Mouse (Mus musculus): ENCODE results near the gene Rd3.

Rd3 gene

DNA sequence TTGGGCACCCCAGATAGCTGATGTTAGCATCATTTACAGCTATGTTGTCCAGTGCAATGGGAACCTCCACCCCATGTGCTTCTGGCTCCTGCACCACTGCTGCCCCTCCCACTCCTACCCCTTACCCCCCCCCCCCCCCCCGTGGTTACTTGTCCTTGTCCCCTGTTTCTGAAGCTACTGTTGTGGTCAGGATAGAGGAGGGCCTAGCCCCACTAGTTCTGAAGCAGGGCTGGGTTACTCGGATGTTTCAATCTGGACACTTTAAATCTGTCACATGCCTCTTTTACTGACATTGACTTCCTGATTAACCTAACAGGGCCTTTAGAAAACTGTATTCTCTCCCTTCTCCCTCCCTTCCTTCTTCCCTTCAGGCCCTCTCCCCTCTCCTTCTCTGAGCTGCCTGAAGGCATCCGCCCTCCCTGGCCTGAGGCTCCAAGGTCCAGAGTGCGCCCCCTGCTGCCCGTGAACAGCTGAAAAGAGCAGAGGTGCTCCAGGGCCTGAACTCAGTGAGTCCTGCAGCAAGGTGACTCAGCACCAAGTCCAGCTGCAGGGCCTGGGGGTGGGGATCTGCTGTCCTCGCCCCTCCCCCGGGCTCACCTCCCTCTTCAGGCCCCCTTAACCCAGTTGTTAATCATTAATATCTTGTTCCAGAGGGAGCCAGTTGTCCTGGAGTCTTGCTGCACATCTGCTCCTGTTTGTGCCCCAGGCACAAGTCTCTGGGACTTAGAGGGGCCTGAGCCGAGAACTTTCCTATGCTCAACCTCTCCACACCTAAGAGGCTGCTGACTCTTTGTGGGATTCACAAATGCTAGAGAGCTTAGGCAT, 13.0 kb upstream of the Rd3 start:
- DNase-seq: peak; percentile 96 to 97

DNA sequence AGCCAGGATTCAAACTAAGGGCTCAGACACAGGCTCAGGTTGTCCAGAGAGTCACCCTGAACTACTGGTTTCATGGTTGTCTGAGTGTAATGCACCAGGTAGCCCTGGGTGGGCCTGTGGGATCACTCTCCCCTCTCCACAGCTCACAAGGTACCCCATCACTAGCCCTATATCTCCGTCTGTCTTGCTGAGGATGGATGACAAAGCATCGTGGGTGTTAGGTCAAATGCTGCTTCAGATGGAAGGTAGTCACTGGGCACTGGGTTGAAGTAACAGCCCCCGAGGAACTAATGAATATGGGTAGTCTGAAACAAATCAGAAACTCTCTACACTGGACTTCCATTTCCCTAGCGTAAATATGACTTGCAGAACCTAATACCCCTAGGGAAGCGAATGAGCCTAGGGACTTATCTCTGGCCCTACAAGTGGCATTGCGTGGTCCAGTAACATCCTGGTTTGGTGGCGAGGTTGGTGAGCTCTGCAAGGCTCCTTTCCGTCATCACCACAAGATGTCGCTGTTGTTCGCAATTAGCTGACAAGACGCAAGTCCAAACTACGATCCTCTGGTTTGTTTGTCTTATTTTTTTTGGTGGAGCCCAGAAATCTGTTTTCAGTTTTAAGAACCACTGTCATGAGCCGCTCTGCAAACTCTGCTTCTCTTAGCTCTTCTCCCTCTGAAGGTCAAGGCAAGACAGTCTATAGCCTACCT, 12.2 kb upstream of the Rd3 start:
- DNase-seq: peak; percentile 85 to 90

DNA sequence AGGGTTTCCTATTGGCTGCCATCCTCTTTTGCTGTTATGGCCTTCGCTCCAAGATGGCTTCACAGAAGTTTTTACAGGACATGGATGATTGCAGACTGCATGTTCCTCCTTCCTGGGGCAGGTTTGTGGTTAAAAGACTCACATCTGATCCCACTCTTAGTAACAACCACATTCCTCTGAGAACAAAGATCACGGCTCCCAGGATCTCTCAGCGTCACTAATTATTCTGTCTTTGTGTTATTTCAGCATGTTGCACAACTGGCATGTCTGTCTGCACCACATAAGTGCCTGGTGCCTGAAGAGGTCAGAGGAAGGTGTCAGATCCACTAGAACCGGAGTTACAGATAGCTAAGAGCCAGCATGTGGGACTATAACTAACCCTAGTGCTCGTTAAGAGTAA, 7.2 kb upstream of the Rd3 start:
- DNase-seq: no peak

DNA sequence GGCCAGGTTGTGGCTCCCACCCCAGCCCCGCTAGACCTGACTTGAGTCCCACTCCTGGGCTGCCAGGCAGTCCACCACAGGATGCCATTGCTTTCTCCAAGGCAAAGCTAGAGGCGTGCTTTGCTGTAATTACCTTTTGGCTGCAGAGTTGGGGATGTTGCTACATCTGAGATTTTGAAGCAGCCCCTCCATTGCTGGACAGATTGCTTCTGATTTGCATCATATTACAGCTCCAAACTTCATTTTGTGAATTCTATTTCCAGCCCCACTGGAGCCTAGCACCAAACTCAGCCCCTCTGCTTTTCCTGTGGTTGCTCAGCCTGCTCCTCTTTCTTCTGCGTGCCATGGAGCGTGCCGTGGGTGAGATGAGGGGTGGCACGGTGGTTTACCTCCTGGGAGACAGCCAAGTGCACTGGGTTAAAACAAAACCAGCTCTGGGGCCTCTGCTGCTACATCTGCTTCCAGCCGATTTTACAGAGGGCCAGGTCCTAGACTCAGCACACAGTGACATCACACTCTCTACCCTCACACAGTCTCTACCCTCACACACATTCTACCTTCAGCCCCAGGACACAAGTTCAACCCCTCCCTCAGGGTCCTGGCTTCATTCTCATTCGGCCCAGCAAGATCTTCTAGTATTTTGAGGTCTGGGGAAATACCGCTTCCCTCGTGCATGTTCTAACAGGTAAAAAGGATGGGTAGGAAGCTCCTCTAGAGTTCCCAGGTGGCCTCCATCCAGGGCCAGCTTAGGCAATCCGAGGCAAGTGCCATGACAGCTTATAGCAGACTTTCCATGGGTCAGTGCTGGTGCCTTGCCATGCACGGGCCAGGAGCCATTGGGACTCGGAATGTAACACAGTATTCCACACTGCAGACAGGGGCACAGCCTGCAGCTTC, 2.4 kb upstream of the Rd3 start:
- peak in 1 of 2 experiments; percentile 59 for DNase-seq

DNA sequence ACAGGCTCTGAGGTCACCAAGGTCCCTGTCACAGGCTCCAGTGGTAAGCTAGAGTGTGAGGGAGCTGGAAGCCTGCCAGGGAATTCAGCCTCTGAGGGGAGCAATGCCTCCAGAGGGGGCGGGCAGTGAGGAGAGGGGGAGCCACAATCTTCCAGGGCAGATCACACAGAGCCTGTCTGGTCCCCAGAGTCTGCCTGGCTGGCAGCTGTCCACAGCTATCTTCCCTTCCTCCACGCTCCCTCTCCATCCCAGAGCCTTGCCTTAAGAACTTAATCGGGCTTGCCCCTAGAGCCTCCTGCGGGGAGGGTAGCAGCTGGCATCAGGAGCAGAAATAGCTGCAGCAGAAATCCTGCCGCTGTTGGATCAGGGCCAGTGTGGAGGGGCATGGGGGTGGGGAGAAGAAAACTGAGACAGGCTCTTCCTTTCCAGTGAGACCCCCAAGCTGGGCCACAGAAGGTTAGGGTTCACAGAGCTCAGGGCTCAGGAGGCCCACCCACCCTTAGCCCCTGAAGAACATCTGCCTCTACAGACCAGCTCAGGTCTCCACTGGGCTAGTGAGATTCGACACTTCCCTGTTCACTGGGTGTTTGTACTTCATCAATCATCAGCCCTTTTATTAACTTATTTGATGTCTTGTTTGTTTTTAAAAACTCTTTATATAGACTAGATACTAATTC, 4.4 kb downstream of the Rd3 start:
- DNase-seq: peak; percentile 68 to 76

DNA sequence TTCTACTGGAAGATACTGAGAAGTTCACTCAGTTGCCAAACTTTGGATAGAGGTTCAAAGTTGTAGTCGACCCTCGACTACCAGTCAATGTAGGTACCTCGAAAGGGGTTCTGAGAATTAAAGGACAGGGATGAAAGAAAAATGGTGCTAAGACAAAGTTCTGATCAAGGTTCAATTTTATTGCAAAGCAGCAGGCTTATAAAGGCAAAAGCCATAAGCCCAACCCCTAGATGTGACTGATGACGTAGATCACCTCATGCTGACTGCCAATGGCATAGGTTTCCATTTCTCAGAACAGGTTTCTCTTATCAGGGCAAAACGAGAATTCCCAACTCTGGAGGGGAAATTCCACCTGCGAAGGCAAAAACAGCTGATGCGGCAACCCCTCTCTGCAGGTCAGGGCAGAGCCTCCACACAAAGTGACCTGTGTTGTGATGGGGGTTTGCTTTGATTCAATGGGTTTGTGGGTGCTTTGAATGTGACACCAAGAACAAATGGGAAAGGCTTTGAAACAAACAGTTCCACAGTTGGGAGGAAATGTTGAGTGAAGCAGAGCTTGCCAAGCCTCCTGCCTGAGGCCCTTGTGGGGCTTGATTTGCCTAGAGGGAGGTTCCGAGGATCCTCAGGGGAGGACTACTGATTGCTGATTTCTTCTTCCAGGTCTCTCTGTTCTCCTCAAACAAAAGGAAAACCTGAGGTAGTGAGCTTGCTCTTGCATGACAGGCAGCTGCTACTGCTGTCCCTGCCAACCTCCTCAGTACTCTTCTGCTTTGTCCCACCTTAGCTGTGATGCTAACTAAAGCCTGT, 9.7 kb downstream of the Rd3 start:
- no peak for DNase-seq

DNA sequence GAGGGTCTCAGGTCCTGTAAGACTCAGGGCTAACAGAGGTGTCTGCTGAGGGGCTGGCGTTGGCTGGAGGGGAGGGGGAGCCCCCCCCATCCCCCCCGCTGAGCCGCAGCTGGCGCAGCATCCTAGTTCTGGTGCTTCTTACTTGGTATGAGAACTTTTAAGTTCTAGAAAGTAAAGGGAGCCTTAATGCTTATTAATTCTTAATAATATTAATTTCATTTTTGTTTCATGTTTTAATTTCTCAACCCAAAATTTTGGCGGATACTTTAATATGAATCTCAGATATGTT, 10.3 kb downstream of the Rd3 start:
- DNase-seq: no peak

DNA sequence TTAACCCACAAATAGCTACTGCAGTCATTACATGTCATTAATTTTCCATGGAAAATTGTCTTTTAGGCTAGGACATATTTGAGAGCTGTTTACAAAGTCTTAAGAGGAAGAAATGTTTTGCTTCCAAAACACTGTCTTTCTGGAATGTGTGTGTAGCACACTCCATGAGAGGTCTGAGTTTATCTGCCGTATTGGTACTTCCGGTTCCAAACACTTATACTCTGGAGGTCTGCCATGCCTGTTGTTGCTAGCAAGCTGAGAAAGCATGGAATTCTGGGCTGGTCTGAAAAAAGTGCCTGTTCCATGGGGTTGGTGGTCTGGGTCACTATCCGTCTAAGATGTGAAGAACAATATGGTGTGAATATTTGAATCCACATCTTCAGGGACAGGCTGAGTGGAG, 11.5 kb downstream of the Rd3 start:
- DNase-seq: no peak

DNA sequence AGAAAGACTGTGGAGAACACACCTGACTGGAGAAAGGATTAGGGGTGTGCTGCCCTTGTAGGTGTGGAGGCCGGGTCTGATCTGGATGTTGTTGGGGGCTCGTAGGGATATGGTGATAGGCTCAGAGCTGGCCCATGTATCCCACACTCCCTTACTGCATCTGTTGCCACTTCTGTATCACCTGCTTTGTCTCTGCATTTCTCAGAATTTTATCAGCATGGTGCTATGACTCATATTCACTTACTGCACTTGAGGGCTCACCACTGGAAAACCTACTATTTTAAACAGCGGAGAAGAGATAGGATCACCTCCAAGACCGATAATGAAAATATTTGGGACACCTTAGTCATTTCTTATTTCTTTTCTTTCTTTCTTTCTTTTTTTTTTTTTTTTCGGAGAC, 11.9 kb downstream of the Rd3 start:
- no peak for DNase-seq

DNA sequence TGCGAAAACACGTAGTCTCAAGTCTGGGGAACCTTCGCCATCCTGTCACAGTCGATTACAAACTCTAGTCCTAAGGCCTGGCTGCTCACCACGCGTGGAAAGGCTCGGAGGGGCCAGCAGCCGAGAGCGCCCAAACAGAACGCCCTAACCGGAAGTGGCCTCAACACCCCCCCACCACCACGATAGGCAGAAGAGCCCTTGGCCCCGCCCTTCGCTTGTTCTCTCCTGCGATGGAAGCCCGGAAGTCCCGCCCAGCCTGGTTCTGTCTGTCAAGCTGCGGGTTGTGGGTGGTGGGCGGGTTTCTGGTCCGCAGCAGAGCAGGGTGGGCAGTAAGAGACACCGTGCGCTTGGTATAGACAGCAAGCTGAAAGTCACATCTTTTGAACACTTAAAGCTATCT, 12.8 kb downstream of the Rd3 start:
- peak; percentile 98 for DNase-seq

DNA sequence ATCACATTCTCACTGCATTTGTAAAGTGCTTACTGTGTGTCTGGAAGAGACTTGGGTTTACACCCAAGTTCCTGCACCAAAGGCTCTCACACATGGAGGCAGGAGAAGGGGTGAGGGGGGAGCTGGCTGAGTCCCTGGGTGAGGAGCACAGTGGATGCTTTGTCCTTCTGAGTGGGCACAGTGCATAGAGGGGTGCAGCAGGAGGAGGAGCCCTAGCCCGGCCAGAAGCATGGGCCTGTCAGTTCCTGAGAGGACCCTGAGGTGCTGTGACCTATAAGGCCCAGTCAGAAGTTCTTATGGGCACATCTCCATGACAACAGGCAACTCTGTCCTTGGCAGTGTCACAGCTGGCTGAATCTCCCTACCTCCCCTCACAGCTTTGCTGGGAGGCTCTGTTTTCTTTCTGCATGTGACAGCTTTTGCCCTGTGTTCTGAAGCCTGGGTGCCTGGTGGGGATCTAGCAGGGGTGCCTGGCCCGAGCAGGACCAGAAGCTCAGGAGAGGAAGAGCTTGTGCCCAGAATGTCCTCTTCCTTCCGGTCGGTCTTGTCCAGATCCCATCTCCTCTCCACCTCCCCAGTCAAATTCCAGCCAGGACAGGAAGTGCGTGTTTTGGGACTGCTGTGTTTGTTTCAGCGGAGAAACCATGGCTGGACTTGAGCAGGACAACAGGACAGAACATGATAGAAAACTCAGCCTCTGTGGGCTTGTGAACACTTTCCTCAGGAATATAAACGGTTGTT, 15.0 kb downstream of the Rd3 start:
- DNase-seq: no peak

DNA sequence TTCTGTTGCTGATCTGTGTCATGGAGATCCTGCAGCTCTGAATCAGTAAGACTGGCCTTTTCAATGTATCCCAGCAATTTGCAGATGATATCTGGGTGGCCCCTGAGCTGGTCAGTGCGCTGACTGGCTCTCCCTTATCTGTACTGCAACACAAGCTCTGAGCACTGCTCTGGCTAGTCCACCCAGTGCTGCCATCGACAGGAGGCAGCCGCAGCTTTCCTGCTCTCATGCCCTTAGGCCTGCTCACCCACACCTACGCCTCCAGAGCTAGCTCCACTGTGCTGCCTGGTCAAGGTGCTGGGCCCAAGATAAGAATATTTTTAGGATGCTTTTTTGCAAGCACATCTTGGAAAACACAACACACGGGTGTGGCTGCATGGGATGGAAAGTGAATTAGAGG, 17.3 kb downstream of the Rd3 start:
- DNase-seq: no peak

DNA sequence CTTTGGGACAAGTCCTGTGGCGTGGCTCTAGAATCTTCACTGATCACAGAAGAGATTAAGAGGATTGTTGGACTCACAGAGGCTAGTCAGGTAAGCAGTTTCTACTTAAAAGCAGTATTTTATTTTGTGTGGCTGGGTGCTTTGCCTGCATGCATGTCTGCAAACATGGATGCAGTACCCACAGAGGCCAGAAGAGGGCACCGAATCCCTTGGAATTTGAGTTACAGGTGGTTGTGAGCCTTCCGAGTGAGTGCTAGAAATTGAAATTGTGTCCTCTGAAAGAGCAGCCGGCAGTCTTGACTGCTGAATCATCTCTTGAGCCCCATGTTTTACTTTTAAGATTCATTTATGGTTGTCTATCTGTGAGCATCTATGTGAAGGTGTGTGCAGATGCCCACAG, 18.3 kb downstream of the Rd3 start:
- DNase-seq: peak; percentile 82 to 83

DNA sequence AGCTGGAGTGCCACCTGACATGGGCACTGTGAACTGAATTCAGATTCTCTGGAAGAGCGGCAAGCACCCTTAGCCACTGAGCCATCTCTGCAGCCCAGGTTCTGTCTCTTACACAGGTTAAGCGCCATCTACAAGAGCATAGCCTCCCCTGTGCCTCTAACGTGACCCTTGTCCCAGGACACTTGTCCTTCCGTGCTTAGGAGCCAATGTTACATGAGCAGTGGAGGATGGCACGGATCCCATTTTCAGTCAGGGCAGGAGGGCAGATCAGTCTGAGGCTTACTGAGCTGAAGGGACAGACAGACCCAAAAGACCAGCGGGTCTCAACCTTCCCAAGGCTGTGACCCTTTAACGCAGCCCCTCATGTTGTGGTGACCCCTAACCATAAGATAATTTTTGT, 18.7 kb downstream of the Rd3 start:
- DNase-seq: no peak

DNA sequence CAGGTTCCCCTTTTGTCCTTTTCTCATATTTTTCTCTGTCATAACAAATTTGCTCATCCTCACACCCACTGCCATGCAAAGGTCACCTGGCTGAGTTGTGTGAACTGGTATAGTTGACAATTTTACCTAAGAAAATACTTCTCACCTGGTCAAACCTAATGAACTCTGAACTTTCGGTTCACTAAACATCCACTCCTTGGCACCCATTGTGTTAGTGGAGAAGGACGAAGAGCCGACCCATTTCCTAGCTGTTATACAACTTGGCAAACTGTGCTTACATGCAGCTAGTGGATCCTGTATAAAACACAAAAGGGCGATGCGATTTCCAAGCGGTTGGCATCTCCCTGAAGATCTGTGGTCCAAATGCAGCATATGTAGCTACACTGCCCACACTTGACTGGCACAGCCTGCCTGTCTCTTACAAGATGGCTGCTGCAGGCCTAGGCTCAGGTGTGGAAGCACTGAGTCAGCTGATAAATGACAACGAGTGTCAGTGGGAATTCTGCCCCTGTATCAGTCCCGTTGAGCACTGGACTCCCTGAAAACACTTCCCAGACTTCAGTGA, 19.5 kb downstream of the Rd3 start:
- DNase-seq: no peak

DNA sequence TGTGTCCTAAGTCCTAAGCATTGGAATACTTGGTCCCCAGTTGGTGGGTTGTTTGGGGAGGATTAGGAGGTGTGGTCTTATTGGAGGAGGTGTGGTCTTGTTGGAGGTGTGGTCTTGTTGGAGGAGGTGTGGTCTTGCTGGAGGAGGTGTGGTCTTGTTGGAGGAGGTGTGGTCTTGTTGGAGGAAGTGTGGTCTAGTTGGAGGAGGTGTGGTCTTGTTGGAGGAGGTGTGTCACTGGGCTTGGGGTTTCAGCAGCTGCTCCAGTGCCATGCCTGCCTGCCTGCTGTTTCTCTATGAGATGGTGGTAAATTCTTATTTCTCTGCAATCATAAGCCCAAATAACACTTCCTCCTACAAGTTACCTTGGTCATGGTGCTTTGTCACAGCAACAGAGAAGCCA, 21.9 kb downstream of the Rd3 start:
- DNase-seq: no peak
